Mouse (Mus musculus): ENCODE data around the gene Pacs2. TPM values are rescaled to one million over a fixed set of nuclear protein-coding genes. Genes with fewer than 3 reads are reported as not detected.
A peak's percentile ranks its signal among the peaks of the same experiment; 100 is the strongest.

Pacs2 gene
- 24.1 and 24.7 TPM in 2 replicates for polyA plus RNA-seq (2015; fragmentation: Nextera tagmentation; extraction: Ambion mirVana)

GRCm38 (mm10) chr12:113013604-113014558 is at the start of gene Pacs2:
Gene Pacs2, plus strand, starts transcription at chr12:113014508.
- H3K4me1 ChIP-seq (replicated peaks) = peaks cover 53% of the 10 kb centered on the region
- no peaks in the 10 kb centered on the region for H3K27me3 ChIP-seq
- H3K4me3 ChIP-seq = peak within 1 kb of the TSS; percentile 95
- peak within 1 kb of the TSS; percentile 89 for H3K4me2 ChIP-seq
- H3K9me3 ChIP-seq = no peaks in the 10 kb centered on the region
- peak within 1 kb of the TSS; percentile 96 for H3K27ac ChIP-seq
- 3% methylated on average over 44 of the region's 85 CpGs for WGBS
- H3K36me3 ChIP-seq = no peaks in the 10 kb centered on the region
- peak; percentile 92 for ATAC-seq (ENCODE audit: low FRiP score)
- H3K9ac ChIP-seq = peak within 1 kb of the TSS; percentile 98

- Histone ChIP-seq H3K4me2 (no peak overlapping the region), H3K27me3 (no peaks in the 10 kb centered on the region), H3K4me3 (no peak overlapping the region), H3K9me3 (no peaks in the 10 kb centered on the region), H3K36me3 (peaks cover 99% of the 10 kb centered on the region), H3K9ac (no peak overlapping the region), H3K4me1 (replicated peaks) (no peaks in the 10 kb centered on the region), H3K27ac (no peak overlapping the region)
- no peak for ATAC-seq (ENCODE audit: low FRiP score)
- WGBS = 94% methylated on average over 13 of the region's 13 CpGs
Observed at GRCm38 (mm10) chr12:112965783-112966182, 48.5 kb upstream of the Pacs2 start.

- H3K9me3 ChIP-seq = no peaks in the 10 kb centered on the region
- no peaks in the 10 kb centered on the region for H3K27me3 ChIP-seq
- ATAC-seq (ENCODE audit: low FRiP score) = no peak
- no peak overlapping the region for H3K9ac ChIP-seq
- H3K4me1 ChIP-seq (replicated peaks) = no peaks in the 10 kb centered on the region
- H3K4me2 ChIP-seq = no peak overlapping the region
- no peak overlapping the region for H3K4me3 ChIP-seq
- no peak overlapping the region for H3K27ac ChIP-seq
- peaks cover 99% of the 10 kb centered on the region for H3K36me3 ChIP-seq
- WGBS = 74% methylated on average over 8 of the region's 8 CpGs
Observed at GRCm38 (mm10) chr12:112968943-112969342, 45.4 kb upstream of the Pacs2 start.

- H3K9ac ChIP-seq = no peak overlapping the region
- no peaks in the 10 kb centered on the region for H3K4me1 ChIP-seq (replicated peaks)
- H3K27me3 ChIP-seq = no peaks in the 10 kb centered on the region
- H3K4me3 ChIP-seq = no peak overlapping the region
- 94% methylated on average over 6 of the region's 6 CpGs for WGBS
- peaks cover 98% of the 10 kb centered on the region for H3K36me3 ChIP-seq
- no peak overlapping the region for H3K27ac ChIP-seq
- no peak overlapping the region for H3K4me2 ChIP-seq
- ATAC-seq (ENCODE audit: low FRiP score) = no peak
- H3K9me3 ChIP-seq = no peaks in the 10 kb centered on the region
Observed at GRCm38 (mm10) chr12:112969616-112970015, 44.7 kb upstream of the Pacs2 start.

- Histone ChIP-seq H3K9me3 (no peaks in the 10 kb centered on the region), H3K36me3 (peaks cover 70% of the 10 kb centered on the region), H3K9ac (no peak overlapping the region), H3K4me2 (no peak overlapping the region), H3K4me1 (replicated peaks) (peaks cover 23% of the 10 kb centered on the region), H3K27ac (no peak overlapping the region), H3K4me3 (no peak overlapping the region), H3K27me3 (no peaks in the 10 kb centered on the region)
- 96% methylated on average over 9 of the region's 9 CpGs for WGBS
- no peak for ATAC-seq (ENCODE audit: low FRiP score)
Observed at GRCm38 (mm10) chr12:112974736-112975135, 39.6 kb upstream of the Pacs2 start.

GRCm38 (mm10) chr12:112976371-112977073 is 37.8 kb upstream of the Pacs2 start, which contains the start of gene Btbd6:
Gene Btbd6, plus strand, starts transcription at chr12:112976482.
- peak; percentile 96 for ATAC-seq (ENCODE audit: low FRiP score)
- Histone ChIP-seq H3K27ac (peak within 1 kb of the TSS; percentile 95), H3K9ac (peak within 1 kb of the TSS; percentile 92), H3K36me3 (peaks cover 69% of the 10 kb centered on the region), H3K4me3 (peak within 1 kb of the TSS; percentile 70), H3K27me3 (no peaks in the 10 kb centered on the region), H3K9me3 (no peaks in the 10 kb centered on the region), H3K4me1 (replicated peaks) (peaks cover 23% of the 10 kb centered on the region), H3K4me2 (peak within 1 kb of the TSS; percentile 92)
- WGBS = 2% methylated on average over 78 of the region's 80 CpGs

GRCm38 (mm10) chr12:112977156-112977555 is 37.2 kb upstream of the Pacs2 start:
- peak overlapping the region; percentile 92 for H3K4me2 ChIP-seq
- no peak for ATAC-seq (ENCODE audit: low FRiP score)
- H3K4me1 ChIP-seq (replicated peaks) = peaks cover 23% of the 10 kb centered on the region
- H3K27ac ChIP-seq = peak overlapping the region; percentile 95
- peak overlapping the region; percentile 92 for H3K9ac ChIP-seq
- 42% methylated on average over 12 of the region's 12 CpGs for WGBS
- H3K9me3 ChIP-seq = no peaks in the 10 kb centered on the region
- H3K27me3 ChIP-seq = no peaks in the 10 kb centered on the region
- peak overlapping the region; percentile 70 for H3K4me3 ChIP-seq
- H3K36me3 ChIP-seq = peaks cover 69% of the 10 kb centered on the region

- Histone ChIP-seq H3K27me3 (no peaks in the 10 kb centered on the region), H3K9me3 (no peaks in the 10 kb centered on the region), H3K4me3 (no peak overlapping the region), H3K36me3 (peaks cover 85% of the 10 kb centered on the region), H3K4me2 (no peak overlapping the region), H3K27ac (no peak overlapping the region), H3K4me1 (replicated peaks) (peaks cover 12% of the 10 kb centered on the region), H3K9ac (no peak overlapping the region)
- 66% methylated on average over 2 of the region's 2 CpGs for WGBS
- ATAC-seq (ENCODE audit: low FRiP score) = no peak
Observed at GRCm38 (mm10) chr12:112982031-112982430, 32.3 kb upstream of the Pacs2 start.

GRCm38 (mm10) chr12:112985346-112985745 is 29.0 kb upstream of the Pacs2 start:
- H3K4me1 ChIP-seq (replicated peaks) = no peaks in the 10 kb centered on the region
- no peak overlapping the region for H3K4me2 ChIP-seq
- 90% methylated on average over 6 of the region's 6 CpGs for WGBS
- no peak overlapping the region for H3K4me3 ChIP-seq
- no peak overlapping the region for H3K9ac ChIP-seq
- no peak overlapping the region for H3K27ac ChIP-seq
- no peak for ATAC-seq (ENCODE audit: low FRiP score)
- no peaks in the 10 kb centered on the region for H3K27me3 ChIP-seq
- peaks cover 72% of the 10 kb centered on the region for H3K36me3 ChIP-seq
- H3K9me3 ChIP-seq = no peaks in the 10 kb centered on the region

GRCm38 (mm10) chr12:112987877-112988276 is 26.4 kb upstream of the Pacs2 start:
- no peak for ATAC-seq (ENCODE audit: low FRiP score)
- H3K9me3 ChIP-seq = no peaks in the 10 kb centered on the region
- no peak overlapping the region for H3K27ac ChIP-seq
- 0 out of 2 replicates have a peak, but pooled peaks cover 2% of the 10 kb centered on the region for H3K4me1 ChIP-seq (replicated peaks)
- no peak overlapping the region for H3K9ac ChIP-seq
- peaks cover 69% of the 10 kb centered on the region for H3K36me3 ChIP-seq
- H3K27me3 ChIP-seq = no peaks in the 10 kb centered on the region
- WGBS = 73% methylated on average over 6 of the region's 6 CpGs
- no peak overlapping the region for H3K4me3 ChIP-seq
- H3K4me2 ChIP-seq = no peak overlapping the region

GRCm38 (mm10) chr12:112990706-112991405 is 23.5 kb upstream of the Pacs2 start:
- 91% methylated on average over 5 of the region's 5 CpGs for WGBS
- Histone ChIP-seq H3K4me2 (no peak overlapping the region), H3K4me3 (no peak overlapping the region), H3K27ac (no peak overlapping the region), H3K4me1 (replicated peaks) (0 out of 2 replicates have a peak, but pooled peaks cover 5% of the 10 kb centered on the region), H3K9ac (no peak overlapping the region), H3K27me3 (no peaks in the 10 kb centered on the region), H3K9me3 (no peaks in the 10 kb centered on the region), H3K36me3 (peaks cover 51% of the 10 kb centered on the region)
- ATAC-seq (ENCODE audit: low FRiP score) = no peak

GRCm38 (mm10) chr12:112991444-112991843 is 22.9 kb upstream of the Pacs2 start:
- no peaks in the 10 kb centered on the region for H3K9me3 ChIP-seq
- H3K27ac ChIP-seq = no peak overlapping the region
- 0 out of 2 replicates have a peak, but pooled peaks cover 5% of the 10 kb centered on the region for H3K4me1 ChIP-seq (replicated peaks)
- no peaks in the 10 kb centered on the region for H3K27me3 ChIP-seq
- H3K4me2 ChIP-seq = no peak overlapping the region
- H3K36me3 ChIP-seq = peaks cover 45% of the 10 kb centered on the region
- no peak overlapping the region for H3K4me3 ChIP-seq
- no peak overlapping the region for H3K9ac ChIP-seq
- WGBS = 92% methylated on average over 2 of the region's 2 CpGs
- ATAC-seq (ENCODE audit: low FRiP score) = no peak
